ENCODE assay signal across 7 mouse cellular contexts in genomic region chr2:92424462-92425308, GRCm38 (mm10). TPM values are rescaled to one million over a fixed set of nuclear protein-coding genes. Genes with fewer than 3 reads are reported as not detected.
DNase-seq lines count a peak whose midpoint lies in the region; ATAC-seq and TF ChIP-seq lines count a peak whose summit lies in the region.

No protein-coding gene starts in this region.

- in situ Hi-C loops in Patski (cut with MboI; ENCODE audit: low pct_unique_long_range_greater_than_20kb) = loop anchor here (25.0 kb wide), 1 partner anchor 437 kb away; the partner anchor contains the start of gene Dgkz

- peak overlapping the region; percentile 89 for H3K27ac ChIP-seq in forebrain, embryonic 11.5 days (ENCODE audit: low read depth, low read length)
- H3K27ac ChIP-seq in midbrain, postnatal 0 days (ENCODE audit: low read depth, low read length) = peak overlapping the region; percentile 71

- WGBS in forebrain, embryonic 11.5 days = 56% methylated on average over 9 of the region's 9 CpGs
- 33% methylated on average over 9 of the region's 9 CpGs for WGBS in midbrain, postnatal 0 days

- H3K9ac ChIP-seq in forebrain, embryonic 11.5 days (ENCODE audit: low read length) = peak overlapping the region; percentile 20; the same call in 1 of the 2 replicates
- no peak overlapping the region for H3K9ac ChIP-seq in midbrain, postnatal 0 days (replicated peaks; ENCODE audit: low read length, poor library complexity, severe bottlenecking)

- H3K9me3 ChIP-seq in forebrain, embryonic 11.5 days (ENCODE audit: control insufficient read depth, low read length) = no peaks in the 10 kb centered on the region
- H3K9me3 ChIP-seq in midbrain, postnatal 0 days (ENCODE audit: low read length) = no peaks in the 10 kb centered on the region

- peak overlapping the region; percentile 15; the same call in 1 of the 2 replicates for H3K4me2 ChIP-seq in forebrain, embryonic 11.5 days (ENCODE audit: low read depth, low read length, severe bottlenecking)
- H3K4me2 ChIP-seq in midbrain, postnatal 0 days (ENCODE audit: low read depth, low read length, poor library complexity, severe bottlenecking) = no peak overlapping the region

- H3K4me3 ChIP-seq in forebrain, embryonic 11.5 days (ENCODE audit: low read depth, low read length) = no peak overlapping the region
- no peak overlapping the region for H3K4me3 ChIP-seq in midbrain, postnatal 0 days (ENCODE audit: low read depth, low read length)

- intact Hi-C loops in heart, postnatal 10 days (cut with DNase I) = loop anchor here (5.0 kb wide), 1 partner anchor 47 kb away; no protein-coding TSS in a partner anchor

- POLR2A ChIA-PET in Patski (lab: Charles Lee) = interaction anchor here (1.3 kb wide), 1 partner anchor 36 kb away, joined by 5 read pairs; no protein-coding TSS in a partner anchor

- CTCF ChIA-PET in Patski (lab: Charles Lee) = interaction anchor here (0.9 to 1.5 kb wide), 3 partner anchors 13 to 25 kb away, joined by 3 to 7 read pairs (median 3); no protein-coding TSS in a partner anchor

- TF ChIP-seq CTCF in Patski (IDR thresholded peaks at IDR 0.05) = no peak
- TF ChIP-seq CTCF in midbrain, postnatal 0 days (IDR thresholded peaks at IDR 0.05) = no peak

- peak; percentile 41 for ATAC-seq in Patski
- peak; percentile 73 for ATAC-seq in forebrain, embryonic 11.5 days (replicated peaks; ENCODE audit: low FRiP score)
- peak; percentile 35 for ATAC-seq in midbrain, postnatal 0 days (ENCODE audit: low FRiP score)

- H3K36me3 ChIP-seq in forebrain, embryonic 11.5 days (ENCODE audit: control insufficient read depth, insufficient read depth, low read length) = peaks cover 5% of the 10 kb centered on the region; the same call in 1 of the 2 replicates
- peaks cover 47% of the 10 kb centered on the region for H3K36me3 ChIP-seq in midbrain, postnatal 0 days (ENCODE audit: insufficient read depth, low read length)

- H3K4me1 ChIP-seq in forebrain, embryonic 11.5 days (replicated peaks; ENCODE audit: control insufficient read depth, insufficient read depth, low read length) = peaks cover 16% of the 10 kb centered on the region
- H3K4me1 ChIP-seq in midbrain, postnatal 0 days (ENCODE audit: insufficient read depth, low read length) = 0 out of 2 replicates have a peak, but pooled peaks cover 6% of the 10 kb centered on the region

- DNase-seq in ES-CJ7 (ENCODE audit: low read depth, low spot score) = peak; percentile 80
- DNase-seq in Patski (ENCODE audit: low read depth, low spot score) = no peak
- DNase-seq in forebrain, embryonic 11.5 days (ENCODE audit: low spot score) = no peak
- DNase-seq in heart, postnatal 10 days = peak; percentile 79 to 83
- DNase-seq in kidney, postnatal 4 days = peak; percentile 23 to 43
- peak; percentile 89 for DNase-seq in midbrain, postnatal 0 days (ENCODE audit: low spot score)
- no peak for DNase-seq in urinary bladder, postnatal 14 days (ENCODE audit: low spot score)

- no peaks in the 10 kb centered on the region for H3K27me3 ChIP-seq in Patski
- no peaks in the 10 kb centered on the region for H3K27me3 ChIP-seq in forebrain, embryonic 11.5 days (ENCODE audit: control insufficient read depth, insufficient read depth, low read length)
- no peaks in the 10 kb centered on the region for H3K27me3 ChIP-seq in midbrain, postnatal 0 days (ENCODE audit: insufficient read depth, low read length)

RNA-seq across cellular contexts. Expression of gene Cry2, which starts 9.2 kb away (rescaled TPM):
- polyA plus RNA-seq in Patski (2021) = 16.7 TPM
- polyA plus RNA-seq in forebrain, embryonic 11.5 days (2014; fragmentation: Nextera tagmentation; extraction: Ambion mirVana) = 24.0 and 25.5 TPM in 2 replicates
- 10 to 100 TPM; 25.6 to 30.9 TPM for total RNA-seq in heart, postnatal 10 days (2021)
- total RNA-seq in midbrain, postnatal 0 days (2014; rRNA removed) = 41.9 and 48.4 TPM in 2 replicates
- 50.6 and 55.2 TPM in 2 replicates for polyA plus RNA-seq in midbrain, postnatal 0 days (2015; fragmentation: Nextera tagmentation; extraction: Ambion mirVana)

RNA-seq across cellular contexts. Expression of gene Mapk8ip1, which starts 23.6 kb away (rescaled TPM):
- polyA plus RNA-seq in Patski (2021) = 48.1 TPM
- polyA plus RNA-seq in forebrain, embryonic 11.5 days (2014; fragmentation: Nextera tagmentation; extraction: Ambion mirVana) = 35.9 and 41.4 TPM in 2 replicates
- 10 to 100 TPM in 1 of 2 experiments, 1 to 10 TPM in 1; 9.3 to 10.3 TPM for total RNA-seq in heart, postnatal 10 days (2021)
- total RNA-seq in midbrain, postnatal 0 days (2014; rRNA removed) = 286 and 357 TPM in 2 replicates
- polyA plus RNA-seq in midbrain, postnatal 0 days (2015; fragmentation: Nextera tagmentation; extraction: Ambion mirVana) = 176 and 178 TPM in 2 replicates

RNA-seq across cellular contexts. Expression of gene Slc35c1, which starts 35.7 kb away (rescaled TPM):
- polyA plus RNA-seq in Patski (2021) = 11.0 TPM
- polyA plus RNA-seq in forebrain, embryonic 11.5 days (2014; fragmentation: Nextera tagmentation; extraction: Ambion mirVana) = 11.6 and 12.8 TPM in 2 replicates
- total RNA-seq in heart, postnatal 10 days (2021) = 1 to 10 TPM; 6.7 to 6.9 TPM
- total RNA-seq in midbrain, postnatal 0 days (2014; rRNA removed) = 8.9 and 18.6 TPM in 2 replicates
- polyA plus RNA-seq in midbrain, postnatal 0 days (2015; fragmentation: Nextera tagmentation; extraction: Ambion mirVana) = 16.8 and 18.8 TPM in 2 replicates

RNA-seq across cellular contexts. Expression of gene 1700029I15Rik, which starts 42.3 kb away (rescaled TPM):
- polyA plus RNA-seq in Patski (2021) = 2.8 TPM
- polyA plus RNA-seq in forebrain, embryonic 11.5 days (2014; fragmentation: Nextera tagmentation; extraction: Ambion mirVana) = 2.3 and 3.6 TPM in 2 replicates
- total RNA-seq in heart, postnatal 10 days (2021) = 1 to 10 TPM; 2.0 to 2.1 TPM
- total RNA-seq in midbrain, postnatal 0 days (2014; rRNA removed) = 0.76 and 8.6 TPM in 2 replicates
- 3.1 and 4.7 TPM in 2 replicates for polyA plus RNA-seq in midbrain, postnatal 0 days (2015; fragmentation: Nextera tagmentation; extraction: Ambion mirVana)

RNA-seq across cellular contexts. Expression of gene Large2, which starts 50.0 kb away (rescaled TPM):
- polyA plus RNA-seq in Patski (2021) = 0.55 TPM
- polyA plus RNA-seq in forebrain, embryonic 11.5 days (2014; fragmentation: Nextera tagmentation; extraction: Ambion mirVana) = 16.1 and 16.4 TPM in 2 replicates
- total RNA-seq in heart, postnatal 10 days (2021) = under 1 TPM; 0.10 to 0.99 TPM
- total RNA-seq in midbrain, postnatal 0 days (2014; rRNA removed) = 1.4 TPM in 2 replicates
- polyA plus RNA-seq in midbrain, postnatal 0 days (2015; fragmentation: Nextera tagmentation; extraction: Ambion mirVana) = 1.5 and 1.6 TPM in 2 replicates

Comparison
In these comparisons a context has a peak if more than half of its experiments do, and no peak if none do; other contexts are left out.
1. DNase-seq: peak in ES-CJ7 (single experiment), heart, postnatal 10 days (2 of 2), kidney, postnatal 4 days (2 of 2) and midbrain, postnatal 0 days (single experiment); none in Patski (single experiment), forebrain, embryonic 11.5 days (single experiment) and urinary bladder, postnatal 14 days (single experiment).
2. Peak in every context shown above with its lines, with median percentiles within 50 percentile points of each other: ATAC-seq.